Mouse (Mus musculus) C2C12 (cell line): ENCODE measurements around the gene Olfr706. TPM values are rescaled to one million over a fixed set of nuclear protein-coding genes. Genes with fewer than 3 reads are reported as not detected.

Experiments used
- H3K27me3 ChIP-seq: one replicate; pipeline ENCODE4 v1.6.1; 2011; ENCODE audit not compliant: control insufficient read depth, insufficient read depth, insufficient read length
- H3K36me3 ChIP-seq: one replicate; pipeline ENCODE4 v1.6.1; 2011; ENCODE audit not compliant: control insufficient read depth, insufficient read depth
- H3K4me3 ChIP-seq: one replicate; pipeline ENCODE4 v1.5.1; 2011; ENCODE audit warnings: mild to moderate bottlenecking, control low read depth; ENCODE audit not compliant: poor library complexity, insufficient read depth, severe bottlenecking
- H3K79me2 ChIP-seq: one replicate; pipeline ENCODE4 v1.6.1; 2011; ENCODE audit not compliant: control insufficient read depth, insufficient read depth
- H3K79me3 ChIP-seq: one replicate; pipeline ENCODE4 v1.6.1; 2011; ENCODE audit warnings: low read depth, control low read depth
- H3ac ChIP-seq: one replicate; pipeline ENCODE3; 2011; ENCODE audit warnings: low read depth; ENCODE audit not compliant: control insufficient read depth, insufficient read length
- CEBPB ChIP-seq: IDR thresholded peaks from one replicate; pipeline ENCODE4 v1.6.1; 2011; ENCODE audit warnings: low read depth, mild to moderate bottlenecking, control low read depth, moderate library complexity
- CTCF ChIP-seq: IDR thresholded peaks from one replicate; pipeline ENCODE4 v1.5.1; 2011; ENCODE audit not compliant: control insufficient read depth, insufficient read depth, insufficient read length
- FOSL1 ChIP-seq: IDR thresholded peaks from one replicate; pipeline ENCODE4 v1.8.0; 2011; ENCODE audit warnings: mild to moderate bottlenecking, low read length; ENCODE audit not compliant: poor library complexity, insufficient read depth, severe bottlenecking
- MAX ChIP-seq: IDR thresholded peaks from one replicate; pipeline ENCODE4 v1.6.1; 2011; ENCODE audit warnings: mild to moderate bottlenecking, control low read depth
- MYOD1 ChIP-seq: IDR thresholded peaks from one replicate; pipeline ENCODE4 v1.6.1; 2011; ENCODE audit warnings: low read depth; ENCODE audit not compliant: control insufficient read depth, insufficient read length
- MYOG ChIP-seq: IDR thresholded peaks from one replicate; pipeline ENCODE4 v1.6.1; 2011; ENCODE audit not compliant: control insufficient read depth, insufficient read length; ENCODE audit errors: extremely low read depth
- USF1 ChIP-seq: IDR thresholded peaks from one replicate; pipeline ENCODE4 v1.6.1; 2011; ENCODE audit warnings: low read depth, mild to moderate bottlenecking, control low read depth, moderate library complexity
- polyA plus RNA-seq: library from polyadenylated mRNA; unstranded; fragments of >200 nt; fragmentation: generic; extraction: Trizol; gene quantifications from one replicate; pipeline ENCODE4 v1.2.1, GENCODE M21; 2012; ENCODE audit warnings: missing spikeins

The Olfr706 gene
- polyA plus RNA-seq, 1 experiment: not detected

GRCm38 (mm10) chr7:106843060-106843459 lies 44.9 kb downstream of the Olfr706 start, which contains the start of gene Olfr703:
Olfr703 (plus strand) TSS chr7:106843360.
- H3K79me3 ChIP-seq: no peaks in the 10 kb centered on the region
- no peaks in the 10 kb centered on the region for H3K27me3 ChIP-seq
- H3K36me3 ChIP-seq: no peaks in the 10 kb centered on the region
- no peak for TF ChIP-seq FOSL1
- no peak for TF ChIP-seq CTCF
- no peak for TF ChIP-seq MYOG
- TF ChIP-seq USF1: no peak
- no peak for TF ChIP-seq MAX
- no peaks in the 10 kb centered on the region for H3K79me2 ChIP-seq
- H3K4me3 ChIP-seq: no peak within 1 kb of the TSS
- H3ac ChIP-seq: no peak within 1 kb of the TSS

- no peak for TF ChIP-seq MYOG
- no peak for TF ChIP-seq USF1
- TF ChIP-seq MYOD1: no peak
- no peak for TF ChIP-seq CEBPB
- no peak for TF ChIP-seq FOSL1
- TF ChIP-seq CTCF: no peak
- no peak for TF ChIP-seq MAX
- H3K27me3 ChIP-seq: no peaks in the 10 kb centered on the region
- H3K79me3 ChIP-seq: no peaks in the 10 kb centered on the region
- H3K4me3 ChIP-seq: no peak within 1 kb of the TSS
- H3K79me2 ChIP-seq: no peaks in the 10 kb centered on the region
- H3K36me3 ChIP-seq: no peaks in the 10 kb centered on the region
- no peak within 1 kb of the TSS for H3ac ChIP-seq
These were observed 54.2 kb downstream of the Olfr706 start, which contains the start of gene Olfr702 for GRCm38 (mm10) chr7:106833793-106834192. Olfr702 (minus strand) TSS chr7:106833893.

Other genes with a start within 250 kb of the Olfr706 start
- gene Olfr693, start 207.6 kb downstream of the Olfr706 start, polyA plus RNA-seq: not detected
- gene Olfr694, start 196.3 kb downstream of the Olfr706 start, polyA plus RNA-seq: not detected
- gene Olfr695, start 171.8 kb downstream of the Olfr706 start, polyA plus RNA-seq: not detected
- not detected for gene Olfr697, start 145.7 kb downstream of the Olfr706 start, polyA plus RNA-seq
- not detected for gene Olfr698, start 132.8 kb downstream of the Olfr706 start, polyA plus RNA-seq
- gene Olfr699, start 95.0 kb downstream of the Olfr706 start, polyA plus RNA-seq: not detected
- not detected for gene Olfr700, start 79.3 kb downstream of the Olfr706 start, polyA plus RNA-seq
- gene Olfr701, start 74.0 kb downstream of the Olfr706 start, polyA plus RNA-seq: not detected
- not detected for gene Olfr702, start 54.3 kb downstream of the Olfr706 start, polyA plus RNA-seq
- gene Olfr703, start 44.8 kb downstream of the Olfr706 start, polyA plus RNA-seq: not detected
- not detected for gene Olfr704, start 25.0 kb downstream of the Olfr706 start, polyA plus RNA-seq
- not detected for gene Olfr705, start 11.3 kb downstream of the Olfr706 start, polyA plus RNA-seq
- not detected for gene Olfr707, start 13.1 kb upstream of the Olfr706 start, polyA plus RNA-seq
- gene Olfr1532-ps1, start 19.8 kb upstream of the Olfr706 start, polyA plus RNA-seq: not detected
- gene Olfr709-ps1, start 44.1 kb upstream of the Olfr706 start, polyA plus RNA-seq: not detected
- not detected for gene Olfr710, start 60.1 kb upstream of the Olfr706 start, polyA plus RNA-seq
- not detected for gene Olfr6, start 75.8 kb upstream of the Olfr706 start, polyA plus RNA-seq
- gene Olfr711, start 87.3 kb upstream of the Olfr706 start, polyA plus RNA-seq: not detected
- not detected for gene Olfr2, start 117.9 kb upstream of the Olfr706 start, polyA plus RNA-seq
- gene Olfr713, start 143.0 kb upstream of the Olfr706 start, polyA plus RNA-seq: not detected
- not detected for gene Olfr714, start 182.8 kb upstream of the Olfr706 start, polyA plus RNA-seq
- gene Olfr17, start 205.1 kb upstream of the Olfr706 start, polyA plus RNA-seq: not detected
- gene Olfr715b, start 222.2 kb upstream of the Olfr706 start, polyA plus RNA-seq: not detected
- not detected for gene Olfr715, start 242.9 kb upstream of the Olfr706 start, polyA plus RNA-seq